Mouse (Mus musculus): Measurements from ENCODE around the gene Ube2l3.

GRCm38 (mm10) chr16:17137355-17137754 is 65.1 kb downstream of the Ube2l3 start:
- TF ChIP-seq POLR2A (IDR thresholded peaks at IDR 0.05; ENCODE audit: borderline replicate concordance, control insufficient read depth, low read depth, low read length) (no peak), CTCF (IDR thresholded peaks at IDR 0.05; ENCODE audit: control insufficient read depth, insufficient read depth, low read length) (no peak)

Measured in bone marrow, adult 2 months (tissue).